Mouse (Mus musculus): ENCODE measurements at regions not wholly inside any gene's neighbourhood (a gene's known extent, or its start where the extent isn't known, plus 50 kb on each side); places are given as distances from the start of the nearest gene placed in this dataset.
A peak's percentile ranks its signal among the peaks of the same experiment; 100 is the strongest.

GRCm38 (mm10) chr10:98694690-98695370, 219.4 kb upstream of the Atp2b1 start:
- intact Hi-C loops (cut with DNase I): no loop called here
- DNase-seq: no peak

GRCm38 (mm10) chr10:98695371-98695725, 218.9 kb upstream of the Atp2b1 start:
- DNase-seq: no peak
- intact Hi-C loops (cut with DNase I): no loop called here

- DNase-seq: no peak
- intact Hi-C loops (cut with DNase I): no loop called here
These were observed 216.3 kb upstream of the Atp2b1 start for GRCm38 (mm10) chr10:98697866-98698265.

DNA sequence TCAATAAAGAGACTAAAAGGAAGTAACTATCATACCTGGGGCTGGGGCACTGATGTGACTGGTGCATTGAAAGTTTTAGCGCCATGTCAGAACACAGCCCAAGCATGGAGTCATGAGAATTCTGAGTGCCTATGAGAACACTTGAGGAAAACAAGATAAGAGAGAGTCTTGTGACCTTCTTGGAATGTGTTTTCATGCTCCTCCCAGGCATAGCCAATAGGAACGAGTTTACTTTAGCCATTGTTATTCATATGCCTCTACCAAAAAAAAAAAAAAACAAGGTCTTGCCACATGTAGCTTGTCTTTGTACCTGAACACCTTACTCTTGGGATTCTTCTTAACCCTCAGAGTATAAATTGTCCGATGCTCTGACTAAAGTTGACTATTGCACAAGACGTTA, 214.6 kb upstream of the Atp2b1 start:
- no peak for DNase-seq
- intact Hi-C loops (cut with DNase I): no loop called here

DNA sequence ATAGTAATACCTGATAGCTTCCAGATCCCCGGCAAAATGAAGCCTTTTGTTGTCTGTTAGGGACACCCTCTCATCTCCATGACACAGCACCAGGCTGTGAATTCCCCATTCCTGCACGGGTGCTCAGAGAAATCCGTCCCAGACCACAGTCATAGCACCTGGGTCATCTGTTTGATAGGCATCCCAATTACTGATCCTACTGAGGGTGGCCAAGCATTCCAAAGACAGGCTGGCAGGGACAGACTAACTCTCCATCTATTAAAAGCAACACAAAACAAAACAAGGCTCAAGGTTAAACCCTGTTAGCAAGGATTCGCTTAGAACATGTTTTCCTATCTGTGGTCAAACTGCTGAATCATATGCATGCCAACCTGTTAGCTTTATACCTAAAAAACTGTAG, 213.8 kb upstream of the Atp2b1 start:
- no peak for DNase-seq
- intact Hi-C loops (cut with DNase I): no loop called here

GRCm38 (mm10) chr10:98701285-98701684, 212.9 kb upstream of the Atp2b1 start:
- DNase-seq: no peak
- intact Hi-C loops (cut with DNase I): no loop called here

DNA sequence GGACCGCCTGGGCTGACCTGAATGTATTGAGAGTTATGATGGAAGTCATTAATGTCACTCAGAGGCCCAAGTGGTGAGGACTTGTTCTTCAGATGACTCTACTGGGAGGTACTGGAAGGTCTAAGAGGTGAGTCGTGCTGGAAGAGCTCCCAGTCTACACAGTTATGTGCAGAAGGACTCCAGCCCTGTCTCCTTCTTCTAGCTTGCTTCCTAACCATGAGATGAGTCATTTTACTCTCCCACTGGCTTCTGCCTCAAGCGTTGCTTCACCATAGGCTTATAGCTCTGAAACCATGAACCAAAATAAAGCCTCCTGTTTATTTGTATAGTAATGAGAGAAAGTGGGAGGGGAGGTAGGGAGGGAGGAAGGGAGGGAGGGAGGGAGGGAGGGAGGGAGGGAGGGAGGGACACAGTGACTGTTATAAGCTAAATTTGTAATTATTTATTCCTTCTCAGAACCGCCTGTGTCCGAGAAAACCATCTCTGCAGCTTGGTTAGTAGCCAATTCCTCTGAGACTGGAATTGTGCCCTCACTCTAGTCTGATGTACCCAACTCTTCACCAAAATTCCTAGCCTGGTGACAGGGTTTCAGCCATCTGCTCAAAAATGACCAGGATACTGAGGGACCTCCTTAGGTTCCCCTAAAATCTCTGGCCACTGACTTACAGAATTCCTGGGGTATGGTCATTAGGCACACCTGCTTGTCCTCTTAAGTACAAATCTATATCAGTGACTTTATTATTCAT, 211.6 kb upstream of the Atp2b1 start:
- intact Hi-C loops (cut with DNase I): no loop called here
- no peak for DNase-seq

DNA sequence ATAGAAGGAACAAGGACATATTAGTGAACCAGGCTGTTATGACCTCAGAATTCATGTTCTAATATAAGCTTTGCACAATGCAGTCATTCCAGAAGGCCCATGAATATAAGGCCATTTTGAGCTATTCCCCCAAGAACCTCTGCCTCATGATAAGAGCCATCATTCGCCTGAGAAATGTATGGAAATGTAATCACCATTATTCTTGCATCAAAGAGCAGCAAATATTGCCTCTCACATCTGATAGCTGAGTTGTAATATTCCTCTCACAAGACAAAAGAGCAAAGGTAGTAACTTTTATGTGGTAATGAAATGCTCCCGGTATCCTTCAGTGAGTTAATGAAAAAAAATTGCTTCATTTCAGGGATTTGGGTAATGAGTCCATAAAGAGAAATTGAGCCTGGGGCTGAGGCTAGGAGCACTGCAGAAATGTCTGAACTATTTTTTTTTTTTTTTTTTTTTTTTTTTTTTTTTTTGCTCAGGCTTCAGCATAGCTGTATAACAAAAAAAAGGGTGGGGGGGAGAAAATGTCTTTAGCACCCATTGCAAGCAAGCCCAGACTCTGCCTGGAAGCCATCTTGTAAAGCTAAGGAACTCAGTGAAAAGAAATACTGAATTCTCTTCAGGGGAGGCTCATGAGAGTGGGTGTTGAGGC, 210.4 kb upstream of the Atp2b1 start:
- intact Hi-C loops (cut with DNase I): no loop called here
- no peak for DNase-seq

- DNase-seq: no peak
- intact Hi-C loops (cut with DNase I): no loop called here
These were observed 209.6 kb upstream of the Atp2b1 start for GRCm38 (mm10) chr10:98704559-98704958.

DNA sequence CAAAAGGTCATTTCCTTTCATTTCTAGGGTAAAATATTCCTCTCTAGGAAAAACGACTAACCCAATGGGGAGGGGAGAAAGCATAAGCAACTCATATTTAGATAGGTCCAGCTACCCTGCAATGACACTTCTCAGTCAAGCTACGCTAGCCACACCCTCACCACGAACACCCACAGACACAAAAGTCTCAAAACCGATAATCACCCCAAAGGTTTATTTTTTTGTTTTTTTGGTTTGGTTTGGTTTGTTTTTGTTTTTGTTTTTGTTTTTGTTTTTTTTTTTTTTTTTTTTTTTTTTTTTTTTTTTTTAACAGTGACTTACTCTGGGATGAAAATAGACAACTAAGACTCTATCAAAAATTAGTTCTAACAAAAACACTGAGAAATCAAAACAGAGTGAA, 196.3 kb upstream of the Atp2b1 start:
- no peak for DNase-seq
- intact Hi-C loops (cut with DNase I): no loop called here

- no peak for DNase-seq
- intact Hi-C loops (cut with DNase I): no loop called here
These were observed 195.5 kb upstream of the Atp2b1 start for GRCm38 (mm10) chr10:98718706-98719105.

GRCm38 (mm10) chr10:98720256-98721005, 193.8 kb upstream of the Atp2b1 start:
- intact Hi-C loops (cut with DNase I): no loop called here
- no peak for DNase-seq

DNA sequence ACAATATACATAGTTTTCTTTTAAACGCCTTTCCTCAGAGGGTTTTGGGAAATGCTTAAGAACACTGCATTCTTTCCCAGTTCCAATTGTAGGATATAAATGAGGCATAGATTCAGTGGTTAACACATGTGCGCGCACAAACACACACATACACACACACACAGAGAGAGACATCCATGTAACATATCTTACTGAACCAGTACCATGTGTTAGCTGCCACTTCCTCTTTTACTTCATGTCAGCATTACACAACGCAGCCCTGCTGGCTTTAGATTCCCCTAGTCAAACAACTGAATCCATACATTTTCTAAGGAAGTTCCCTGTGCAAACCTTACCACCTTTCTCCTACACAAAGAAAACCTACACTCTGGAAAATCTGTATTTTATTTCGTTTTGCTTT, 189.1 kb upstream of the Atp2b1 start:
- intact Hi-C loops (cut with DNase I): no loop called here
- DNase-seq: no peak

DNA sequence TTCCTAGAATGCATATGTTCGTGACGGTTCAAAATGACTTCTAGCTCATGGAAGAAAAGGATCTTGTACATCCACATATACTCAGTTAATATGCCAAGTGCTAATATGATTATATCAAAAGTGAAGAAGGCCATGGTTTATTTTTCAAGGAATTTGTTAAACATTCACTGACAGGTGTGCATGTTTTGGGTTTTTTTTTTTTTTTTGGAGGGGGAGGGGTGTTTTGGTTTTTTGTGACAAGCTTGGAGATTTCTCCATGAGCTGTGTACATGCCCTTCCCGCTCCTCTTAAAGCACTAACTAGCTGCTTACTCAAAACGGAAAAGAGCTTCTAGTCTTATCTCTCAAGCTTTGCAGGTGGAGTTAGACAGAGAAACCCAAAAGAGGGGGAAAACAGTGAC, 187.1 kb upstream of the Atp2b1 start:
- DNase-seq: no peak
- intact Hi-C loops (cut with DNase I): no loop called here

DNA sequence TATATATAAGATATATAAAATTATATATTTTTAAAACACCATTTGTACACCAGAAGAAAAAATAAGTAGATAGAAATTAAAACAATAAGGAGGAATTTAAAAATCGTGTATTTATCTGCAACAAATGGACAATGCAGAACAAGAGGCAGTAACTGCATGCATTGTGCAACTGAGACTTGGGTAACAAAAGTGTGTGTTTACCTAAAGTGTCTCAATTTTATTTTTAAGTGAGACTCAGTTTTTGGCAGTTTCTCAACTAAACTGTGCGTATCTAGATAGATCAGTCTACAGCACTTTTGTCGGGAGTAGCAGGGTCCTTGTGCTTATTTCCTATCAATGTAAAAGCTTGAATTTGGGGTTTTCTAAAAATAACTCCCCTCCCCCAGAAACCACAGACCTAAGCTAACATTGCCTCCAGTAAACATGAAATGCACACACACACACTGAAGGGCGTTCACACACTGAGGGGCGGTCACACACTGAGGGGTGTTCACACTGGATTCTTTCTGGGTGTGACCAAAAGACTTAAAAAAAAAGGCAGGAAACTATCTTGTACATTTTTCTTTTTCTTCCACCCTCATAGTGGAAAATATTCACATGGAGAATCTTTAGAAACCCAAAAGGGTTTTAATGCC, 185.7 kb upstream of the Atp2b1 start:
- intact Hi-C loops (cut with DNase I): no loop called here
- no peak for DNase-seq

GRCm38 (mm10) chr10:98733950-98734585, 180.1 kb upstream of the Atp2b1 start:
- no peak for DNase-seq
- intact Hi-C loops (cut with DNase I): no loop called here

DNA sequence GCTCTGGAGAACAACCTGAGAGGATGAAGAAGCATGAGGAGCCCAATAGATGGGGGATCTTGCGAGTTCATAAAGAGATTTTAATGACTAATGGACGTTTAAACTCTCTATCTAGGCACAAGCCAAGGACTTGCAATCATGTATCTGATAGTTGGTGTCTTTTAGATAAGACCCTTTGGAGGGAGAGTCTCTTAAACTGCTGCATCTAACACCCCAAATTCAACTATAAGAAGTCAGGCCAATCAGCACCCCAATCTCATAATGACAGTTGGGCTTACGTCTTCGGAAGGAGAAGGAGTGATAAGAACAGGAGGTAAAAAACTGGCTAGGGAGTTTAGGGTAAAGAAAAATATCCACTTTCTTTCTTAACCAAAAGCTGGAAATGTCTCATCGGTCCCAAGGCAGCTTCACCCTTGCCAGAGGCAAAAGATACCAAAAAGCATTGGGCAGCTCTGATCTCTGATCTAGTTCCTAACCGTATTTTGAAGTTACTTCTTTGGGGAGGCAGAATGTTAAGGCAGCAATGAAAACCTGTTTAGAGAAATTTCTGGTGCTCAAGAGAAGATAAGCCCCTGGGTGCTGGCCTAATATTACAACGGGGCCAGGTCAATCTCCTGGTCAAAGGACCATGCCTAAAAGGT, 173.6 kb upstream of the Atp2b1 start:
- intact Hi-C loops (cut with DNase I): loop anchor here (10.0 kb wide), 1 partner anchor 344 kb away; no protein-coding TSS in a partner anchor
- DNase-seq: no peak

DNA sequence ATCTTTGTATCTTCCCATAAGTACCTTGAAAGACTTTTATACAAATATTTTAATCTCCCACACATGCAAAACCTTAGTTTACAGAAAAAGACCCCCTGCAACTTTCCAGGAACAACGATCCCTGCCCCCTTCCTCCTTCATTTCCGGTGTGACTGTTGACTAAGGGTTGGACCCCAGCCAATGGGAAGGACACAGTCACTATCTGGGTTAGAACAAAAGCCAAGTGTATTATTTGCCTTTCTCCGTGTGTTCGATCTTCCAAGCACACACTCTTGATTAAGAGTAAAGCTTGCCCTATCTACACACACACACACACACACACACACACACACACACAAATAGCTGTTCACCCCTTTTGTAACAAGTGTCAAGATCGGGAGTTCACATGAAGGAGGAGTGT, 172.8 kb upstream of the Atp2b1 start:
- intact Hi-C loops (cut with DNase I): loop anchor here (10.0 kb wide), 1 partner anchor 343 kb away; no protein-coding TSS in a partner anchor
- DNase-seq: peak; percentile 6 to 30

GRCm38 (mm10) chr10:98742822-98743605, 171.2 kb upstream of the Atp2b1 start:
- intact Hi-C loops (cut with DNase I): loop anchor here (10.0 kb wide), 1 partner anchor 342 kb away; no protein-coding TSS in a partner anchor
- peak; percentile 3 to 16 for DNase-seq
